Mouse (Mus musculus) spleen, postnatal 4 days (tissue): ENCODE measurements around the gene Mrps5.

Source experiments
- DNase-seq, 2 experiments: peaks; one replicate each; pipeline ENCODE4 v3.0.0; 2022; ENCODE audit warnings: low spot score in 2 of 2

The Mrps5 gene

DNA sequence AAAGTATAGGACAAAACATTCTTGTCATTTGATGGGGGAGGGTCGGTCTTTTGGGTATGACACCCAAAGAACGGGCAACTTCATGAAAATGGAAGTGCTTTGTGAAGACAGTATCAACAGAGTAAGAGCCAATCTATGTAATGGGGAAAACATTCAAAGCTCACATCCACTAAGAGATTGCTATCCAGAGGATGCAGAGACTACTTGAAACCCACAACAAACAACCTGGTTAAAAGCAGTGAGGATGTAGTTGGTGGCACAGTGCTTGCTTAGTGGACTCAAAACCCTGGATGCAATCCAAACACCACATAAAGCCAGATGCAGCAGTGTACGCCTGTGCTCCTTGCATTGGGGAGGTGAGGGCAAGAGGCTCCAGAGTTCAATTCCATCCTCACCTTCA lies 32.3 kb downstream of the Mrps5 start:
- DNase-seq = no peak

DNA sequence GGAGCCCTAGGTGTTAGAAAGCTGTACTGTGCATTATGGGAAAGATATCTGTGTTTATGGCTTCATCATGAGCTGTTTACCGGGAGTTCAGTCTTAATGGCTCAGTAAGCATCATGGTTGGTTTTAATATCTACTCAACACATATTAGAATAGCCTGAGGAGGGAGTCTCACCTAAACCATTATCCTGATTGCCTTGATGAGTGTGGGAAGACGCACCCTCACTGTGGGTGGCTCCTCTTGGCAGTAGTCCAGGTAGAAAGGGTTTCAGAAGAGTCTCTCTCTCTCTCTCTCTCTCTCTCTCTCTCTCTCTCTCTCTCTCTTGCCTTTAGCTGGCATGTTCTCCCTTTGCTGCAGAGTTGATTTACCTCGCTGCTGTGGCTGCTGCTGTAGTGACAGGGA lies 35.0 kb downstream of the Mrps5 start:
- DNase-seq = no peak

DNA sequence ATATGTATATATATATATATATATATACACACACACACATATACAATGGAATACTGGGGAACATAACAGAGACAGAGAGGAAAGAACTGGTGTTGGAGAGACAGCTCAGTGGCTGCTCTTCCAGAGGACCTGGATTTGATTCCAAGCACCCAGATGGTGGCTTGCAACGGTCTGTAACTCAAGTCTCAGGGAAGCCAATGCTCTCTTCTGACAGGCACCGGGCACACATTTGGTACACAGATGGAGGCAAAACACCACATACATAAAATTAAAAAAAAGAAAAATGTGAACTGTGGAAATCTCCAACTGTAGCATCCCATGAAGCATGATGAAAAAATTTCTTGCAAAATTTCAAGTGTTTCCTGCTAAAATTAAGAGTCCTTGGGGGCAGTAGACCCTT lies 37.8 kb downstream of the Mrps5 start:
- no peak for DNase-seq

DNA sequence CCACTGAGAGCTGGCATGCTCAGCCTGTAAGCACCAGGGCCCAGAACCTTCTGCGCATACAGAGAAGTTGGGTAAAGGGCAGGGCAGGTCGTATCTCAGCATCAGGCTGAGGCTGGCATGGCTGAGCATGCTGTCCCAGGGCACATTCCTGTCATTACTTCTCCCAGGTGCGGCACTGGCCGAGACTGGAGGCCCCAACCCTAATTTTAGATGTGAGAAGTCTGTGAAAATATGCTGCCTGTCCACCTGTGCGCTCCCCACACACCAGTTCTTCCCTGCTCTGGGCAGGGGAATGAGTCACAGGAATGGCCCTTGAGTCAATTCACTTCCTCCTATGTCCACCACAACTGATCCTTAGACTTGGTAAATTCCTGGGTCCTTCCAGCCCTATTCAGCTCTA lies 38.6 kb downstream of the Mrps5 start:
- no peak for DNase-seq

DNA sequence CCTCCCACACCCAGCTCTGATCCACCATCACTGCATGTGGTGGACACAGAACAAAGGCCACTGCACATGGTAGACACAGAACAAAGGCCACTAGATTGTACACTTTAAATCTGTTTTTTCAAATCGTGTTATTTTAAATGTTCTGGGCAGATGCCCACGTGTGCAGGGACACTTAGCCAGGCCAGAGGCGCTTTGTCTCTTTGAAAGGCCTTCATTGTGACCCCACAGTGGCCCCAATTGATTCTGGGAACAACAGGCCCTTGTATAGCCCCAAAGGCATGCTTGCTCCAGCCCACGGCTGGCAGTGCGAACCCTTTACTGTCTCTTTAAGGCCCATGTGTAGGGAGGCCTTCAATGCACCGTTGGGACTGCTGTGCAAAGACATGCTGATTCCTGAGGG lies 40.3 kb downstream of the Mrps5 start:
- no peak for DNase-seq

DNA sequence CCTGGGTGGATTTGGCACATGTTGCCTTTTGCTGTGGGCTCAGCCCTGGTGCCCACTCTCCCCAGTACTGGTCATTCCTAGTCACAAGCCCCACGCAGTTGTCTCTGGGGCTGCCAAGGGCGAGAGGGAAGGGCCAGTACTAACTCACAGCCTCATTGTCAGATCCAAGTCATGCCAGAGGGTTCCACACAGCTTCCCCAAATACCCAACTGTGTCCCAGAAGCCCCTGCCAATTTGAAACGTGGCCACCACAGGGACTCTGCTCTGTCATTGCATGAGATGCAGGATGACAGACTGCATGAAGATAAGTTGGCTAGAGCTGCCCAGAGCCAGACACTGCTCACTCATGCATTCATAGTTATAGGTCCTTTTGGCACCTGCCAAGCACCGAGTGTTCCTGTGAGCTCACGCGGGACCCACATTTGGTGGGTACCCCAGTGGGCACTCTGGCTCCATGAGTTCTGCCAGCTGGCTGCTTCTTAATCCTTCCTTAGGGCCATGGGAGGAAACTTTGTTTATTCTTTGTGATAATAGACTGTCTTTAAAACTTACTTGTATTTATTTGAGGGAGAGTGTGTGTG lies 41.1 kb downstream of the Mrps5 start:
- no peak for DNase-seq

DNA sequence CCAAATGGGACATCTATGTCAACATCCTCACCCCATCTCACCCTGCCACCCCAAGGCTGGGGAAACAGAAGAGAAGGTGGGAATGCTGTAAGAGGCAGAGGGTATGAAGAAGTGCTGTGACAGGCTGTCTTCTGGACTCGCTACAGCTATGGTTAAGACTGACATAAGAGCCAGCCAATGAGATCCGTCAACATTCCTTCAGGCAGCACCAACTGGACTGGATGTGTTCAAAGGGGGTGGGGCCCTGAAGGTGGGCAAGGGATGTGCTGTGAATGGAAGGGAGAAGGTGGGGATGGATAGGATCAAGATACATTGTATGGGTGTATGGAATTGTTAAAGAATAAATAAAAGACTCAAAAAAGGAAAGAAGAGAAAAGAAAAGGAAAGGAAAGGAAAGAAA lies 45.6 kb downstream of the Mrps5 start:
- DNase-seq = no peak

DNA sequence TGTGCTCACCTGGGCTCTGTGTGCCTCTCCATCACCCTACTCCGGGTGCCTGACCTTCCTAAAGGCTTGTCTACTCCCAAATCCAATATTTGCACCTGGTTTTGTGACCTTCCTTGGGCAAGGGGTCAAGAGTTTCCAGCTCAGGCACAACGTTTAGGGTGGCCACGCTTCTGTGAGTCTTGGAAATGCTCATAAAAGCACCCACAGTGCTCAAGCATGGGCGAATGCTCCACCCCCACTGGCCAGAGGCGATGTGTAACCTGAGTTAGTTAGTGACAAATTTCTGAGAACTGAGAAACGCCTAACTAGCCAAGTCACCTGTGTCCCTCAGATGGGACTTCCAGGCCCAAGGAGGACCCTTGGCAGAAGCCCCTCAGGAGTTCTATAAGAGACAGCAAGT lies 48.6 kb downstream of the Mrps5 start:
- DNase-seq = no peak

DNA sequence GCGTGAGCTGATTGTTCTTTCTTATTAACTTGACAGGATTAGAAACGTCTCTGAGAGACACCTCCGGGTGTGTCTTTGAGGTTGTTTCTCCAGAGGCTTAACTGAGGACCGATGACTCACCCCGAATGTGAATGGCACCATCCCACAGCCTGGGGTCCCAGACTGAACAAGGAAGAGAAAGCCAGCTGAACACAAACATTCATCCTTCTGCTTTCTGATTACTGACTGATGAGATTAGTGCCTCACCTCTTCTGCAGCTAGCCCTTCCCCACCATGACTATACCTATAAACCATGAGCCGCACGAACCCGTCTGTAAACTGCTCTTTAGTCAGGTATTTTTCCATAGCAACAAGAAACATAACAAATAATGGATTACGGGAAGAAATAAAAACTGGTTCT lies 52.0 kb downstream of the Mrps5 start:
- no peak for DNase-seq

DNA sequence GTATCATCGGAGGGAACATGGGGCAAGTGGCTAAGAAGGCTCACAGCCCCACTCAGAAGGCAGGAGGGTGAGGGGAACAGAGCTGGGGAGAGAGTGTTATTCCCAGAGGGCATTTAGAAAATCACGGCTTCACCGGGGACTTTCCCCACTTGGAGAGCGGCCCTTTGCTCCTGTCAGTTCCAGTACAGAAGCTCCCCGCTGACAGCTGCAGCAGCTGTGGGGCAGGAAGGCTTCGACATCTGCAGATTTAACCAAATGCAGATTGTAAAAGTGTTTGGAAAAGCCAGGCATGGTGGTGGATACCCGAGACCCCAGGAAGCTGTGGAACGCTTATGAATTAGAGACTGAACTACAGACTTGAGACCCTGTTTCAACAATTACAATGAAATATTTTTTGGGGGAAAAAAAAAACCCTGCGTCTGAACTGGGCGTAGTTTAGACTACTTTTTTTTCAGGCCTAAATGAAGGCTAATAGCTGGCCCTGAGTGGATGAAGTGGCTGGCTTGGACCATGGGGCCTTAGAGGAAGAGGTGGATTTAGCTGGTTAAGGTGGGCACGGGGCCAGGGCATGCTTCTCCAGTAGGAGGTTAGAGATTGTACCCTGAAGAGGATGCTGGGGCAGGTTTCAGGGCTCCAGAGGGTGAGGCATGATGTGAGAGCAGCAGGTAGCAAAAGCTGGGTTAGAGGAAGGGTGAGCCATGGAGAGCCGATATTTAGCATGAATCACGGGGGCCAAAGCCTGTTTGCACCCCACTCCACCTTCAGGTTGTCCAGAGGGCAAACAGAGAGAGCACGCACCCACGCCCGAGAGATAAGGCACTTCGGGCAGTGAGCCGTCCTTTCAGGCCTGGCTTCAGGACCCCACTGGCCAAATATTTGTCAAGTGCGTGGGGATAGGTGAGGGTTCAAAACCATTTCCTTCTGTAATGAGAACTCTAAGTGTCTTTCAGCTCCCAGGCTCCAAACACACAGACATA lies 57.0 kb downstream of the Mrps5 start:
- DNase-seq = no peak

DNA sequence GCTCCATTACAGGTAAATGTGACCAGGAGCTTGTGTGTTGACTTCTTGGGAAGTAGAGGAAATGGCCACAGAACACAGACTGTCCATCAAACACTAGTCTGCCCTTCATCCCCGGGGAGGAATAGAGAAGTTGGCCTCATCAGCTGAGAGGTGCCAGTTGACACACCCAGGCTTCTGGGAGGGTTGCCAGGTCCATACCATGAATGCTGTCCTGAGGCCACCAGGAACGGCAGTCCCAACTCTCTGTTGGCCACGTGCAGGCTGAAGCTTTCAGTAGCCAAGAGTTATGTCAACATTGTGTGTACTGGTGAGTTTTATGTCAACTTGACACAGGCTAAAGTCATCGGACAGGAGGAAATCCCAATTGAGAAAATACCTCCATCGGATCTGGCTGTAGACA lies 59.9 kb downstream of the Mrps5 start:
- DNase-seq = no peak

DNA sequence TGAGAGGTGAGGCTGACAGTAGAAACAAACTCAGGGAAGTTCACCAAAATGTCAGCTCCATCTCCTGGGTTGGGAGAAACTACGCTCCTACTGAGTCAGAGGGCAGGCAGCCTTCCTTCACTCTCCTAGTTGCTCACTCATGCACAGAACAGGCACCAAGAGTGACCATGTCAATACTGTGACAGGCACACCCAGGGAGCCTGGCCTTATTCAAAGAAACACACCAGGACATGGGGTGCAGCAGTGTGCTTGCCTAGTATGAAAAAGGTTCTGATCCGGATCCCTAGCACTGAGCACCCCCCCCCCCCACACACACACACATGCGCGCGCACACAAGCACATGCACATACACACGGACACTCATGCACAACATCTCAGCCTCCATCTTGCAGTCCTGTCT lies 61.1 kb downstream of the Mrps5 start:
- DNase-seq = no peak

DNA sequence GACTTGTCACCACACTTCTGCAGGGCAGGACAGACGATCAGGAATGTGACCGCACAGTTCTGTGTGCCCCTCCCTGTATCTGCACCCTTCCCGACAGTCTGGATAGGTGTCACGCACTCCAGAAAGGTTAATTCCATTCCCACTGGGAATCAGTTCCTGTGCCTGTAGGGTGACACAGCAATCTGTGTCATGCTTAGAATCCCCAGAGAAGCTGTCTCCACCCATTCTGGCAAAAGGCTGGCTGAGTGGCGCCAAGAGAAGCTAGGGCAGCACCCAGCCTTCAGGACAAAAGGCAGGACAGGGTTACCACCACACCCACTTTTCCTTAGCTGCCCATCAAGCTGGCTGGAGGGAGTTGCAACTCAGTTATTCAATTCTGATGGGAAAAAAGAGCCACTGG lies 62.9 kb downstream of the Mrps5 start:
- DNase-seq = no peak

DNA sequence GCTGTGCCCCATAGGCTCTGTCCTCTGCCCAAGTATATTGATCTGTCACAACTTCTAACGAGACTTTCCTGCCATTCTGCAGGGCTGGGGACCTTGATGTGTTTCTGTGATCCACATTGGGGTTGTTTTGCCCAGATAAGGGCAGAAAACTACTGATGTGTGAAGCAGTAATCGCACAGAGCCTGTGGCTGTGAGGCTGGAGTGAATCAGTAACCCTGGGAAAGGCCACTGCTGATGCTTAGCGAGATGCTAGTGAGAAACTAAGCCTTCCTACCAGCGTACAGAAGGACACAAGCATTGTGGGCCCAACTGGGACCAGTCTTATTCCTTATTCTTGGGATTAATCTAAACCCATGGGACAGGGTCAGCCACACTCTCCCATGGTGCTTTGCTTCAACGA lies 64.6 kb downstream of the Mrps5 start:
- DNase-seq = no peak

DNA sequence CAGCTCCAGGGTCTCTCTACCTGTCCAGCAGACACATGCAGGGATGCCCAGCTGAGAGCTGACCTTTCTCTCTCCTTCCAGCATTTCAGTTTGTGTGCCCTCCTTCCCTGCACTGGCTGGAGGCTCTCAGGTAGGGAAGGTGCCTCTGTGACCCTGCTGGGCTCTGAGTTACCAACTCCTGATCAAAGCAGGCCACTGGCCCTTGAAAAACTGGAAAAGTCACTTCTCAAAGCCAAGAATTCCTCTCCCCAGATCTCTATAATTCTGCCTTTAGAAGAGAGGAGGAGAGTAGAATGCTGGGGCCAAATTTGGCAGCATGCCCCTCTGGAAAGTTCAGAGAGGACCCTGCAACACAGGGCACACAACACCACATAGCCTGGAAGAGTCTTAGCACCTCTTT lies 65.3 kb downstream of the Mrps5 start:
- DNase-seq = no peak

DNA sequence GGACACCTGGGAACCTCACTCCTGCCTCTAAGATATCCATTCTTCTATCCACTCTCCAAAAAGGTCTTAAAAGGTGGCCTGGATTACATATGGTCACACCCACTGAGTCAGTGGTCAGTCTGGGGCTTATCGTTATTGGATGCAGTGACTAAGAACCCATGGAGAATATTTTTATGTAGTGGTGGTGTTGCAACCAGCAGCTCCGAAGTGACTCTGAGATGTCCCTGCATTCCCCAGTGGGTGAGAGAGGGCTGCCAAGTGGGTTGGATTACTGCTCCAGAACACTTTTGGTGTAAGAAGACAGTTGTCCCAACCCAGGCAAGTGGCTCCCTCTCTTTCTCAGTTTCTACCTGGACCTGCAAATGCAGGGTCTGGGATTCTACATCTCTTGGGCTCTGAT lies 65.8 kb downstream of the Mrps5 start:
- no peak for DNase-seq

DNA sequence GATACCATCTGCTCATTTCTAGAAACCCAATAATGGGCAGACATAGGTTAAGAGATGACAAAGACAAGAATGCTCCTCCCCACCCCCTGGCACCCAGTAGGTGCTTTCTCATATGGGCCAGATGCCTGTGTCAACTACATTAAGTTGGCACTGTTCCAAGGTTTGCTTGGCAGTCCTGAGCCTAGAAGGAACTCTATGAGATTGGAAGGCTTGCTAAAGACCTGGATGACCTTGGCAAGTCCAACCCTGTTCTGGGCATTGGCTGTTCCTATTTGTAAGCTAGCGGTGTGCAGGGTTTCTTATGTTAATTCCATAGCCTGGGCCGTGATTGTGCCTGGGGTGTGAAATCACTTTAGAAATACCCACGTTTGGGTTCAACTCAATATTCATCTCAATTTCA lies 67.8 kb downstream of the Mrps5 start:
- no peak for DNase-seq

DNA sequence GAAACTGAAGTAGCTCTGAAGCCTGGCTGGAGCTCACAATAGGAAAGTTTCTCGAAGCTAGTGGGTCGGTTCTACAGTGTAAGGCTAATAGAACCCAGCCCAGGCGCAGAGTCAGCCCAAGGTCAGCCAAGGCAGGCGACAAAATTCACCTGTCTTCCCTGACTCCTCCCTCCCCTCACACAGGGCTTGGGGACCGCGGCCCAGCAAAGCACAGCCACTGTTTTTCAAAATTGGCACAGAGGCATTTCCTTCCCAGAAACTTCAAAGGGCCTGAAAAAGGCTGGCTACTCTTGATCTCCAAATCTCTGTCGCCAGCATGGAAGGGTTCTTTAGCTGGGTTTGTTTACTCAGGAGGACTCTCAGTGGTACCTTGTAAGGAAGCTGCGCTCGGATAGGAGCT lies 68.4 kb downstream of the Mrps5 start:
- no peak for DNase-seq

DNA sequence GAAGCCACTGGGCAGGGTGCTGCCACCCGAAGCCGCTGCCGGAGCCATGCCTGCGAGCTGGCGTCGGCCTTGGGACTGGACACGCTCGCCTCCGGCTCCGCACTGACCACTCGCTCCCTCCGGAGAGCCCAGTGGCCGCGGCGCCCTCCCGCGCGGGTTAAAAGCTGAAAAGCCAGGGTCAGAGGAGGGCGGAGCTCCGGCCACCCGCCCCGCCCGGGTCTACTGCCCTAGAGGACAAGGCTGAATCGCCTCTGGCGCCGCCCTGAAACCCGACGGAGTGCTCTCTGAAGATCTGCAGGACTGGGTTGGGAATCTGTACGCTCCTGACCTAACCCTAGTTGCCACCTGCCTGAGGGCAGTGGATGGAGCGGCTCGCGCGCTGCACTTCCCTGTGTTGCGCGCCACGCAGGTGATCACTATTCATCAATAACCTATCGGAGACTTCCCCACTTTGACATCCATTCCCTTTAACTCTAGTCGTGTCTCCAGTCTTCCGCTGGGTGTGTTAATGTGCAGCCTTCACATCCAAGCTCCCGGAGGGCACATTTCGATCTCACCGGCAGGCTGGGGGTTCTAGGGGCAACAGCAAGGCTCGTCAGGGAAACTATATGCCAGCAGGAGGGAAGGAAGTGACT lies 69.2 kb downstream of the Mrps5 start, which contains the start of gene Mal:
Gene Mal, minus strand, starts transcription at position 610 of the 635 bp plus-strand sequence.
- DNase-seq = peak in 1 of 2 experiments; percentile 18
